Mouse (Mus musculus): ENCODE measurements around the gene Mylip. TPM values are rescaled to one million over a fixed set of nuclear protein-coding genes. Genes with fewer than 3 reads are reported as not detected.

Mylip gene
- polyA plus RNA-seq (2012; rRNA removed): 6.1 and 11.0 TPM in 2 replicates

GRCm38 (mm10) chr13:45389448-45390311, at the start of gene Mylip:
Mylip (plus strand) TSS chr13:45389742.

Other genes with a start within 250 kb of the Mylip start
- 17.9 and 20.8 TPM in 2 replicates for gene Gmpr, start 117.7 kb downstream of the Mylip start, polyA plus RNA-seq (2012; rRNA removed)

Measured in central nervous system, embryonic 14 days (tissue).